ENCODE assay signal across 9 mouse cellular contexts in genomic region chr8:71595862-71596261, GRCm38 (mm10). TPM values are rescaled to one million over a fixed set of nuclear protein-coding genes. Genes with fewer than 3 reads are reported as not detected.
DNase-seq lines count a peak whose midpoint lies in the region; ATAC-seq and TF ChIP-seq lines count a peak whose summit lies in the region.
"Had no signal": no experiment of that assay in that cellular context is flagged by ENCODE, and none has a peak within 500 bp of the region (broad histone marks: within the 10 kb centered on the region; RNA-seq: fewer than 3 reads in every experiment).

No protein-coding gene starts in this region.

- peaks cover 40 to 68% of the 10 kb centered on the region in 2 experiments for H3K4me1 ChIP-seq in CH12.LX (ENCODE audit: control insufficient read depth in 1 of 2, insufficient read depth in 2 of 2)
- H3K4me1 ChIP-seq in forebrain, embryonic 14.5 days (ENCODE audit: control insufficient read depth, insufficient read depth, low read length) = peaks cover 14% of the 10 kb centered on the region
- H3K4me1 ChIP-seq in lung, adult 2 months (ENCODE audit: control insufficient read depth, insufficient read depth, low read length) = peaks cover 7% of the 10 kb centered on the region

- H3K4me3 ChIP-seq in CH12.LX (replicated peaks in 1 of 3; ENCODE audit: low read depth in 2 of 3, low read length in 2 of 3, poor library complexity in 1 of 3) = peak overlapping the region; percentile 46 to 89 (median 70)
- no peak overlapping the region for H3K4me3 ChIP-seq in forebrain, embryonic 14.5 days (ENCODE audit: low read depth, low read length)
- H3K4me3 ChIP-seq in layer of hippocampus, adult 2 months = peak overlapping the region; percentile 35; the same call in 1 of the 2 replicates
- H3K4me3 ChIP-seq in lung, adult 2 months (replicated peaks; ENCODE audit: extremely low read depth, low read depth, low read length) = no peak overlapping the region
- H3K4me3 ChIP-seq: erythroblast, embryonic 14.5 days had no signal

- dilution Hi-C loops in CH12.LX (cut with MboI; ENCODE audit: extremely low pct_ligation_motif_present, extremely low pct_unique_long_range_greater_than_20kb, low sequenced_read_pairs) = no loop called here

- no peaks in the 10 kb centered on the region for H3K9me3 ChIP-seq in CH12.LX (replicated peaks; ENCODE audit: low read length)
- no peaks in the 10 kb centered on the region for H3K9me3 ChIP-seq in forebrain, embryonic 14.5 days (replicated peaks; ENCODE audit: control insufficient read depth, low read length)

- TF ChIP-seq RAD21 in CH12.LX (IDR thresholded peaks at IDR 0.05; ENCODE audit: low read depth, low read length) = peak; percentile 59

- H3K36me3 ChIP-seq in CH12.LX (replicated peaks in 1 of 2; ENCODE audit: control insufficient read depth in 1 of 2, insufficient read depth in 1 of 2, low read length in 1 of 2) = peaks cover 10 to 41% of the 10 kb centered on the region in 2 experiments
- H3K36me3 ChIP-seq in forebrain, embryonic 14.5 days (ENCODE audit: control insufficient read depth, insufficient read depth, low read length) = 0 out of 2 replicates have a peak, but pooled peaks cover 12% of the 10 kb centered on the region

- TF ChIP-seq POLR2A in CH12.LX (IDR thresholded peaks at IDR 0.05; ENCODE audit: low read depth, low read length) = peak; percentile 67
- TF ChIP-seq POLR2A in lung, adult 2 months (IDR thresholded peaks at IDR 0.05; ENCODE audit: borderline replicate concordance, extremely low read depth, low read depth, low read length) = peak; percentile 10; the same call in 1 of the 2 replicates

- peak; percentile 61 to 100 for TF ChIP-seq CTCF in CH12.LX (conservative IDR thresholded peaks at IDR 0.05 in 1 of 2, IDR thresholded peaks at IDR 0.05 in 1 of 2; ENCODE audit: low read depth in 2 of 2, low read length in 2 of 2)
- TF ChIP-seq CTCF in layer of hippocampus, adult 2 months (conservative IDR thresholded peaks at IDR 0.05) = peak; percentile 100
- TF ChIP-seq CTCF in lung, adult 2 months (IDR thresholded peaks at IDR 0.05; ENCODE audit: insufficient read depth, low read length) = peak; percentile 77

- WGBS in forebrain, embryonic 14.5 days = 5% methylated on average over 27 of the region's 27 CpGs
- WGBS in lung, adult 2 months = 10% methylated on average over 27 of the region's 27 CpGs

- H3K9ac ChIP-seq in CH12.LX (ENCODE audit: insufficient read depth, low read depth) = peak overlapping the region; percentile 60; the same call in 1 of the 2 replicates
- H3K9ac ChIP-seq in forebrain, embryonic 14.5 days (ENCODE audit: low read length) = no peak overlapping the region

- peaks cover 20% of the 10 kb centered on the region for H3K79me2 ChIP-seq in CH12.LX (replicated peaks; ENCODE audit: control insufficient read depth, extremely low read depth, insufficient read depth, poor library complexity, severe bottlenecking)

- H3K27me3 ChIP-seq in CH12.LX (replicated peaks) = no peaks in the 10 kb centered on the region
- H3K27me3 ChIP-seq in forebrain, embryonic 14.5 days (replicated peaks; ENCODE audit: control insufficient read depth, insufficient read depth, low read length) = peaks cover 5% of the 10 kb centered on the region; the same call in 1 of the 2 replicates

- peak overlapping the region; percentile 40 for H3K4me2 ChIP-seq in CH12.LX (ENCODE audit: insufficient read depth, low read depth, poor library complexity, severe bottlenecking)
- no peak overlapping the region; the same call in 1 of the 2 replicates for H3K4me2 ChIP-seq in forebrain, embryonic 14.5 days (ENCODE audit: low read length)

- peak; percentile 82 for DNase-seq in CH12.LX (ENCODE audit: extremely low read depth)
- DNase-seq in forebrain, embryonic 14.5 days (ENCODE audit: low spot score) = peak; percentile 86
- DNase-seq in heart, postnatal 14 days = peak; percentile 93 to 96
- peak; percentile 86 to 91 for DNase-seq in layer of hippocampus, adult 2 months (ENCODE audit: low spot score in 2 of 2)
- peak; percentile 85 for DNase-seq in lung, adult 2 months
- peak; percentile 96 for DNase-seq in testis, postnatal 10 days (ENCODE audit: low spot score)

- in situ Hi-C loops in CH12.LX (cut with MboI; ENCODE audit: low pct_ligation_motif_present, low pct_unique_long_range_greater_than_20kb, low sequenced_read_pairs) = no loop called here

- TF ChIP-seq EP300 in CH12.LX (IDR thresholded peaks at IDR 0.05; ENCODE audit: low read length) = no peak

- peak overlapping the region; percentile 98 for H3K27ac ChIP-seq in CH12.LX (ENCODE audit: insufficient read depth, low read depth)
- H3K27ac ChIP-seq in forebrain, embryonic 14.5 days (ENCODE audit: low read depth, low read length) = no peak overlapping the region
- no peak overlapping the region; the same call in 1 of the 2 replicates for H3K27ac ChIP-seq in layer of hippocampus, adult 2 months

- ATAC-seq in cerebellum, adult (ENCODE audit: insufficient number of reproducible peaks, low FRiP score, low TSS enrichment) = peak; percentile 32
- peak; percentile 45 for ATAC-seq in forebrain, embryonic 14.5 days
- peak; percentile 51 for ATAC-seq in neutrophil, adult 5-6 weeks (ENCODE audit: extremely low read depth, insufficient number of reproducible peaks, low FRiP score, poor library complexity, severe bottlenecking)

- intact Hi-C loops in heart, postnatal 14 days (cut with DNase I) = loop anchor here (1.0 to 5.0 kb wide), 3 partner anchors 35 to 154 kb away; no protein-coding TSS in a partner anchor

TF ChIP-seq in CH12.LX, 34 proteins besides CTCF, POLR2A, EP300 and RAD21 (continues in another document):
- TF ChIP-seq HCFC1 (IDR thresholded peaks at IDR 0.05; ENCODE audit: low read depth, low read length) (no peak), ZC3H11A (IDR thresholded peaks at IDR 0.05; ENCODE audit: low read depth, low read length) (no peak; the same call in 1 of the 2 replicates), UBTF (IDR thresholded peaks at IDR 0.05; ENCODE audit: low read depth, low read length) (0 out of 2 replicates have a peak, but pooled peaks have one; percentile 67), E2F4 (IDR thresholded peaks at IDR 0.05; ENCODE audit: insufficient replicate concordance, low read depth, low read length) (no peak), MEF2A (IDR thresholded peaks at IDR 0.05; ENCODE audit: borderline replicate concordance, low read depth, low read length) (no peak), BHLHE40 (IDR thresholded peaks at IDR 0.05; ENCODE audit: low read depth, low read length) (peak; percentile 44), TCF12 (IDR thresholded peaks at IDR 0.05; ENCODE audit: low read depth, low read length) (peak; percentile 40; the same call in 1 of the 2 replicates), ZMIZ1 (IDR thresholded peaks at IDR 0.05; ENCODE audit: low read depth, low read length) (peak; percentile 65; the same call in 1 of the 2 replicates), PAX5 (IDR thresholded peaks at IDR 0.05; ENCODE audit: low read length) (no peak), ZNF384 (IDR thresholded peaks at IDR 0.05; ENCODE audit: low read depth, low read length) (no peak), KAT2A (IDR thresholded peaks at IDR 0.05; ENCODE audit: insufficient replicate concordance, low read length) (no peak), MAFK (IDR thresholded peaks at IDR 0.05; ENCODE audit: insufficient replicate concordance, low read length) (no peak), JUND (conservative IDR thresholded peaks at IDR 0.05; ENCODE audit: low read depth, low read length) (no peak)

RNA-seq across cellular contexts. Expression of gene Fam129c, which starts 1.6 kb away (rescaled TPM):
- total RNA-seq in CH12.LX (2012; rRNA removed) (95.2 and 136 TPM in 2 replicates), CH12.LX (2014; rRNA removed) (86.3 and 89.2 TPM in 2 replicates)
- polyA plus RNA-seq in CH12.LX (2012; ENCODE audit: insufficient read length, low read depth) = 92.8 and 98.6 TPM in 2 replicates
- polyA plus RNA-seq in forebrain, embryonic 14.5 days (2014; fragmentation: Nextera tagmentation; extraction: Ambion mirVana) = 4.1 and 4.5 TPM in 2 replicates
- 1 to 10 TPM; 1.6 to 2.7 TPM for total RNA-seq in heart, postnatal 14 days (2021)
- 1 to 10 TPM; 3.8 TPM for total RNA-seq in layer of hippocampus, adult 2 months (2021)
- 4.8 and 5.4 TPM in 2 replicates for polyA plus RNA-seq in lung, adult 2 months (2012; rRNA removed)
- 94.7 and 127 TPM in 2 replicates for total RNA-seq in neutrophil, adult 5-6 weeks (2017)

RNA-seq across cellular contexts. Expression of gene Pgls, which starts 3.9 kb away (rescaled TPM):
- 183 and 215 TPM in 2 replicates for total RNA-seq in CH12.LX (2012; rRNA removed)
- total RNA-seq in CH12.LX (2014; rRNA removed) = 94.2 and 118 TPM in 2 replicates
- 72.5 and 74.9 TPM in 2 replicates for polyA plus RNA-seq in CH12.LX (2012; ENCODE audit: insufficient read length, low read depth)
- polyA plus RNA-seq in forebrain, embryonic 14.5 days (2014; fragmentation: Nextera tagmentation; extraction: Ambion mirVana) = 233 and 279 TPM in 2 replicates
- 10 to 100 TPM; 72.9 to 74.2 TPM for total RNA-seq in heart, postnatal 14 days (2021)
- 10 to 100 TPM; 27.5 to 34.4 TPM for total RNA-seq in layer of hippocampus, adult 2 months (2021)
- 140 TPM in 2 replicates for polyA plus RNA-seq in lung, adult 2 months (2012; rRNA removed)
- total RNA-seq in neutrophil, adult 5-6 weeks (2017) = 45.6 and 55.1 TPM in 2 replicates

RNA-seq across cellular contexts. Expression of gene Colgalt1, which starts 14.9 kb away (rescaled TPM):
- total RNA-seq in CH12.LX (2012; rRNA removed) = 85.3 and 92.0 TPM in 2 replicates
- 68.7 and 72.0 TPM in 2 replicates for total RNA-seq in CH12.LX (2014; rRNA removed)
- polyA plus RNA-seq in CH12.LX (2012; ENCODE audit: insufficient read length, low read depth) = 72.0 and 73.7 TPM in 2 replicates
- polyA plus RNA-seq in forebrain, embryonic 14.5 days (2014; fragmentation: Nextera tagmentation; extraction: Ambion mirVana) = 45.3 and 47.2 TPM in 2 replicates
- 10 to 100 TPM; 44.1 TPM for total RNA-seq in heart, postnatal 14 days (2021)
- total RNA-seq in layer of hippocampus, adult 2 months (2021) = 10 to 100 TPM; 52.4 to 60.1 TPM
- 172 and 200 TPM in 2 replicates for polyA plus RNA-seq in lung, adult 2 months (2012; rRNA removed)
- total RNA-seq in neutrophil, adult 5-6 weeks (2017) = 92.2 and 92.5 TPM in 2 replicates

RNA-seq across cellular contexts. Expression of gene Slc27a1, which starts 27.2 kb away (rescaled TPM):
- total RNA-seq in CH12.LX (2012; rRNA removed) = 2.7 and 4.0 TPM in 2 replicates
- total RNA-seq in CH12.LX (2014; rRNA removed) = 1.8 and 2.3 TPM in 2 replicates
- polyA plus RNA-seq in CH12.LX (2012; ENCODE audit: insufficient read length, low read depth) = 2.3 and 2.4 TPM in 2 replicates
- polyA plus RNA-seq in forebrain, embryonic 14.5 days (2014; fragmentation: Nextera tagmentation; extraction: Ambion mirVana) = 25.8 and 31.5 TPM in 2 replicates
- 100 to 1,000 TPM; 127 to 151 TPM for total RNA-seq in heart, postnatal 14 days (2021)
- 100 to 1,000 TPM; 125 to 126 TPM for total RNA-seq in layer of hippocampus, adult 2 months (2021)
- polyA plus RNA-seq in lung, adult 2 months (2012; rRNA removed) = 73.5 and 101 TPM in 2 replicates
- total RNA-seq in neutrophil, adult 5-6 weeks (2017) = 3.4 and 5.7 TPM in 2 replicates

RNA-seq across cellular contexts. Expression of gene Nxnl1, which starts 29.5 kb away (rescaled TPM):
- total RNA-seq in CH12.LX (2012; rRNA removed) = 0.04 TPM in 1 of 2 replicates, not detected in the other
- not detected in 2 replicates for total RNA-seq in CH12.LX (2014; rRNA removed)
- 0.08 TPM in 1 of 2 replicates, not detected in the other for polyA plus RNA-seq in CH12.LX (2012; ENCODE audit: insufficient read length, low read depth)
- not detected in 2 replicates for polyA plus RNA-seq in forebrain, embryonic 14.5 days (2014; fragmentation: Nextera tagmentation; extraction: Ambion mirVana)
- under 1 TPM; 0.10 to 0.17 TPM for total RNA-seq in heart, postnatal 14 days (2021)
- not detected for total RNA-seq in layer of hippocampus, adult 2 months (2021)
- 0.09 TPM in 1 of 2 replicates, not detected in the other for polyA plus RNA-seq in lung, adult 2 months (2012; rRNA removed)
- not detected in 2 replicates for total RNA-seq in neutrophil, adult 5-6 weeks (2017)
- polyA plus RNA-seq: erythroblast, embryonic 14.5 days had no signal

Comparison
In these comparisons a context has a peak if more than half of its experiments do, and no peak if none do; other contexts are left out.
1. H3K4me3 ChIP-seq: peak in CH12.LX (3 of 3) and layer of hippocampus, adult 2 months (single experiment); none in forebrain, embryonic 14.5 days (single experiment) and lung, adult 2 months (single experiment).
2. RNA of gene Fam129c, which starts 1.6 kb away (total RNA-seq): 94.7 to 127 TPM in neutrophil, adult 5-6 weeks and 86.3 to 136 TPM in CH12.LX; 3.8 TPM in layer of hippocampus, adult 2 months and 1.6 to 2.7 TPM in heart, postnatal 14 days; every median in the first group is over 10 times any median in the second.
3. Peak in every context shown above with its lines, with median percentiles within 50 percentile points of each other: DNase-seq, CTCF ChIP-seq and ATAC-seq.